Mouse (Mus musculus) heart, postnatal 25 days (tissue): ENCODE results near the gene Krt77. TPM values are rescaled to one million over a fixed set of nuclear protein-coding genes. Genes with fewer than 3 reads are reported as not detected.

ENCODE experiments used
- DNase-seq: peaks from one replicate; pipeline ENCODE4 v3.0.0; 2022; ENCODE audit warnings: low spot score
- intact Hi-C: fragments of 180-260 bp; cut with DNase I; formaldehyde crosslinking; loops from one replicate; pipeline ENCODE4 v1.15.1; 2025
- microRNA-seq: library from miRNA; unstranded; fragments of <30 nt; microRNA quantifications from one replicate; pipeline ENCODE4 v1.2.0, GENCODE M21; 2022
- total RNA-seq, 2 experiments: library from RNA; stranded (reverse); gene quantifications; 2 replicates each; pipeline ENCODE4 v1.2.3; 2021

The Krt77 gene
- total RNA-seq, 2 experiments from 2014 or later: not detected

DNA sequence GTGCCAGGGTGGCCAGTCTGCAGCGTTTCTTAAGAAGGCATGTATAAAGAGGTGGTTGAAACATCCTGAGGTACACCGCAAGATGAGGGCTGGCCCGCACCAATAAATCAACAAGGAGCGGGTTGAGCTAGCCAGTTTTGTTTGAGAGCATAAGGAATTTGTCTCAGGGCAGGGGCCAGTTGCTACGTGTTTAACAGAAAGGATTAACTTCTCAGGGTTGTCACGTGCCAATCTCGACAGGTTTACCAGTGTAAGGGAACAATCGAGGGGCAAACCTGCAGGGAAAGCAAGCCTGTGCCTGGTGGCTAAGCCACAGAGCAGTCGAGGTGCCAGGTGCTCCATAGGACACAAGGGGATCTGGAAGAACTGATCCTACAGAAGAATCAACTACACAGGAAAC, 26.3 kb downstream of the Krt77 start:
- intact Hi-C loops: no loop called here
- DNase-seq: no peak

DNA sequence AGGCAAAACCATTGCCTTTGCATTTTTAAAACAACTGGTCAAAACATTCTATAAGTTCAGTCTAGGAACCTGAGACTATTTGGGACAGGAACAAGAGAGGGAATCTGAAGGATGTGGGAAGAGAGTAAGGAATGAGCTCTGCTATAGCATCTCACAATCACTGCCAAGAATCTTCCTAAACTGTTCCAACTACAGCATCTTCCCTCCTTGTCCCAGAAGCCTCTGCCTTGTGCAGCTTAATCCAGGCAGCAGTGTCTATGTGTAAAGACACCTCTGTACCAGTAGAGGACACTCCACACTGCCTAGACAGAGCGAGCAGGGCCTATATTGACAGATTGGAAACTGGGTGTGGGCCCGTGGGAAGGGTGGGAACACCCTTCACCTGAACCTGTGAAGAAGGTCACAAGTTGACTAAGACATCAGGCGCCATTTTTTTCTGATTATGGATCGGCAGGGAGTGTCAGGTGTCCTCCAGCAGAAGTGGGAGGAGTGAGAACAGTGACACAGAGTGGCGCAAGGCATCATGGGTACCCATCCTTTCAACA, 34.6 kb downstream of the Krt77 start:
- DNase-seq: no peak
- intact Hi-C loops: no loop called here

GRCm38 (mm10) chr15:101833131-101833530, 36.4 kb downstream of the Krt77 start:
- no peak for DNase-seq
- intact Hi-C loops: no loop called here

DNA sequence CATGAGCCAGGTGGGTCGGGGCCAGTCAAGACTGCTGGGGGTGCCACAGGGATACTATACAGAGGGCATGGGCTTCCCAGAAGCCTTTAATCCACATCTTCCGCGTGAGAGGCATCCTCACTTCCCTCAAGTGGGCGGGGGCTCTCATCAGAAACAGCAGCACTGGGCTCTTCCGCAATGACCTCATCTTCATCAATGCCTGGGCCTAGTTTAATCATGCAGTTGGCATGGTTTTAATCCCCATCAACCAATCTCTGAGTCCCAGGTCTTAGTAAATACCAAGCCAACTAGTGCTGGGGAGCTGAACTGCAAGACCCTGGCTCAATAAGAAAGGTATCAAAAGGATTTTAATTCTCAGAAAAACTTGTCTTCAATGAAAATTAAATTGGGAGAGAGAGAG, 40.1 kb downstream of the Krt77 start:
- DNase-seq: no peak
- intact Hi-C loops: no loop called here

DNA sequence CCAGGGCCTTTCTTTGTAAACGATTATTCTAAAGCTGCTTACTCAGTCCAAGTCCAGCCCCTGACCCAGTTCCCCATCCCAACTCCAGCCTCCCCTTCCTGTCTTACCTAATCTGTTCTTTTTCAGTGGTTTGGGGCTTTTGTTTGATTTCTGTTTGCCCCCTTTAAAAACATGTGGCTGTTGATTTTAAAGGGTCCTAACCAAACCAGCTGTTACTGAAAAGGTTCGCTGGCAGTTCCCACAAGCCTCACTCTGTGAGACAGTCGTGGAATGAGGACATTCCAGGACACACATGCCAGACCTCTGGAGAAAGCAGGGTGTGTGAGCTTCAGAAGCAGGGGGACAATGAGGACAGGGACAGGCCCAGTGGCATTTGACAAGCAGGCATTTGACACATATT, 47.7 kb downstream of the Krt77 start:
- intact Hi-C loops: no loop called here
- no peak for DNase-seq

- DNase-seq: no peak
- intact Hi-C loops: no loop called here
Measured at GRCm38 (mm10) chr15:101817875-101818274, 51.6 kb downstream of the Krt77 start, which contains the start of gene Krt2. TSS of gene Krt2 (minus strand) at chr15:101818169.

Small RNA genes within 50 kb of the gene (microRNA-seq; reads per million reads assigned to microRNA genes)
- not detected for gene Gm44356

Other genes starting within 250 kb of the Krt77 start
- gene Gm5414, start 241.5 kb downstream of the Krt77 start, total RNA-seq: not detected
- gene Gm5478, start 222.3 kb downstream of the Krt77 start, total RNA-seq: not detected
- gene Krt6b, start 189.4 kb downstream of the Krt77 start, total RNA-seq: not detected
- not detected for gene Krt6a, start 175.4 kb downstream of the Krt77 start, total RNA-seq
- gene Krt5, start 156.8 kb downstream of the Krt77 start, total RNA-seq: not detected
- gene Krt71, start 126.6 kb downstream of the Krt77 start, total RNA-seq: not detected
- gene Krt72, start 83.2 kb downstream of the Krt77 start, total RNA-seq: not detected
- gene Krt73, start 67.4 kb downstream of the Krt77 start, total RNA-seq: not detected
- not detected for gene Krt2, start 51.5 kb downstream of the Krt77 start, total RNA-seq
- not detected for gene Krt1, start 18.9 kb downstream of the Krt77 start, total RNA-seq
- not detected for gene Krt76, start 23.2 kb upstream of the Krt77 start, total RNA-seq
- not detected for gene Krt4, start 55.0 kb upstream of the Krt77 start, total RNA-seq
- gene Krt79, start 70.6 kb upstream of the Krt77 start, total RNA-seq: not detected
- not detected for gene Krt78, start 84.6 kb upstream of the Krt77 start, total RNA-seq
- 1 to 10 TPM; 2.5 to 2.7 TPM for gene Krt8, start 134.8 kb upstream of the Krt77 start, total RNA-seq
- 1 to 10 TPM; 3.7 to 4.9 TPM for gene Krt18, start 158.5 kb upstream of the Krt77 start, total RNA-seq
- gene Eif4b, start 204.1 kb upstream of the Krt77 start, total RNA-seq: 100 to 1,000 TPM; 131 to 144 TPM
- gene Tns2, start 230.7 kb upstream of the Krt77 start, total RNA-seq: 100 to 1,000 TPM in 1 of 2 experiments, 10 to 100 TPM in 1; 98.6 to 118 TPM